Mouse (Mus musculus) granulocyte monocyte progenitor cell, adult 5-6 weeks (primary cell): Measurements from ENCODE around the gene Epb41l2. TPM values are rescaled to one million over a fixed set of nuclear protein-coding genes. Genes with fewer than 3 reads are reported as not detected.

ENCODE experiments used
- ATAC-seq: replicated peaks from 2 replicates; pipeline ENCODE4 v1.8.0; 2016; ENCODE audit warnings: mild to moderate bottlenecking, moderate TSS enrichment, inconsistent platforms; ENCODE audit not compliant: poor library complexity, severe bottlenecking
- total RNA-seq, 2 experiments: library from RNA; stranded (forward) in 1 of 2; stranded (reverse) in 1 of 2; fragments of 200-712, 200-1000 nt in 1 of 2; fragments of >200 nt in 1 of 2; fragmentation: Nextera tagmentation in 1 of 2; gene quantifications; 2 replicates each; pipeline ENCODE4 v1.2.3; 2014 to 2017

The Epb41l2 gene
- total RNA-seq, 2 experiments from 2014 or later: 29.6 to 34.6 TPM

DNA sequence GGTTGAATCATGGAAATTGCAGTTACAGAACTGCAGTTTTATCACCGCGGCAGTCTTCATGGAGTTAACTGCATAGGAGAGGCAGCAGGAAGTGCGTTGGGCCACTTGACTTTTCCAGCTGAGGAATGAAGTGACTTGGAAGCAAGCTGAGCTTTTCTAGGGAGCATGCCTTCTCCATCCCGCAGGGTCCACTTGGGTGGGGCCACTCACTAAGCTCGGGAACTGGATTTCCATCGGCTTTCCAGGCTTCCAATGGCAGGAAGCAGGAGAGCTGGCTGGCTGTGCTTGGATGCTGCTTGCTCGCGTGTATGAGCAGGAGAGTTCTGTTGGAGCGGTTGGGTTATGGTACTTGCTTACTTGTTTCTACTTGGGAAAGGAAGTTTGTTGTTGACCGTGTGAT, 72.8 kb downstream of the Epb41l2 start:
- ATAC-seq: no peak

DNA sequence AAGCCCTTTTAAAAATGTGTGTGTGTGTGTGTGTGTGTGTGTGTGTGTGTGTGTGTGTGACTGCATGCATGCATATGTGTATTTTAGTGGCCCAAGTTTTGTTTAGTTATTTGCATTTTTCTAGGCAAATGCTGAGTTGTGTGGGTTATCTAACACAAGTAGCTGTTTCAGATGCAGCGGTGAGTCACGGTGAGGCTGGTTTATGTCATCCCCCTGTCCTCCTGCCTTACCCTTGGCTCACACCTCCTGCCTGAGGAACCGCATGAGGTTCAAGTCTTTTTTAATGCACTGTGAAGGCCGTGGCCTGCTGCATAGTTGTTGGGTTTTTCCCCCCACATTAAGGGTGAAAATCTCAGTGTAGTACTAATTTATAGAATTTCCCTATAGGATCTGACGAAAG, 73.3 kb downstream of the Epb41l2 start:
- no peak for ATAC-seq

DNA sequence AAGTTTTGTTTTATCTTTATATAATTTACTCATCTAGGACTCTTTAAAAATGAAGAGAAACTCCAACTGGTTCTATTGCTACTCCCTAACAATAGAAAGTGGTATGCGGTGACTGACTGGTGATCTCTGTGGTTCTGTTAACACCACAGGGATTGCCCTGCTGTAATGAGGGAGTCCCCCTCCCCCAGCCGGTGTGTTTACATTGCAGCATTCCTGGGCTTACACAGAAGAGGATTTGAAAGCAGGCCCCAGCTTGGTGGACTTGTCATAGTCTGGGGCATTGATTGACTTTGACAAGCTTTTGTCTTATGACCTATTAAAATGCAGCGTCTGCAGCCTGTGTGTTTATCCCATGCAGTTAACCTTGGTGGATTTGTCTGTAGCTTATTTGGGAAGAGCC, 73.9 kb downstream of the Epb41l2 start:
- 0 out of 2 replicates have a peak, but pooled peaks have one; percentile 33 for ATAC-seq

DNA sequence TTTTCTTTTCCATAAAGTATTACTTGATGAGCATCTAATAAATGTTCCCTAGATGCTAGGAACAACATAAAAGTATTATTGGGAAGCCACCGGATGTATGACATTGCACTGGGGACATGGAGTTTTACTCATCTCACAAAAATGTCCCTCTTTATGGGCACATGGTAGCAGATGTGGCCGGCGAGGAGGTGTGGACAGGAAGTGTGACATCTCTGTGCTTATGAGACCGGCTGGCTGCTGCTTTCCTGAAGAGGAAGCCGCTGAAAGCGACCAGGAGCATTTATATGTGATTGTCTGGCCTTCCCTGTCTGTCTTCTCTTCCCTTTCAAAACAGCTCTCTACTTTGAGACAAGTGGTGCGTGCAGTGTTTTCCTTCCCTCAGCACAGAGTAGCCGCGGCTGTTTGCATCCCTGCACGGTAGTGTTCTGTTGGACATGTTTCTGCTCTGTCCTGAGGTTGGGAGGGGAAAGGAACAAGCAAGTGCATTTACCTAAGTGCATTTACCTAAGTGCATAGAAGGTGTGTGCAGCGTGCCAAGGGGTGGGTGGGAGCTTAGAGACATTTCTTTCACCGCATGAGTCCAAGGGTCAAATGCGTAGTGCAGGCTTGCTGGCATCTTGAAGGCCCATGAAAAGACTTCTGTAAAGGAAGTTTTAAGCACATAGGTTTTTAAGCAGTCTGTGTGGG, 74.9 kb downstream of the Epb41l2 start:
- ATAC-seq: peak; percentile 87

DNA sequence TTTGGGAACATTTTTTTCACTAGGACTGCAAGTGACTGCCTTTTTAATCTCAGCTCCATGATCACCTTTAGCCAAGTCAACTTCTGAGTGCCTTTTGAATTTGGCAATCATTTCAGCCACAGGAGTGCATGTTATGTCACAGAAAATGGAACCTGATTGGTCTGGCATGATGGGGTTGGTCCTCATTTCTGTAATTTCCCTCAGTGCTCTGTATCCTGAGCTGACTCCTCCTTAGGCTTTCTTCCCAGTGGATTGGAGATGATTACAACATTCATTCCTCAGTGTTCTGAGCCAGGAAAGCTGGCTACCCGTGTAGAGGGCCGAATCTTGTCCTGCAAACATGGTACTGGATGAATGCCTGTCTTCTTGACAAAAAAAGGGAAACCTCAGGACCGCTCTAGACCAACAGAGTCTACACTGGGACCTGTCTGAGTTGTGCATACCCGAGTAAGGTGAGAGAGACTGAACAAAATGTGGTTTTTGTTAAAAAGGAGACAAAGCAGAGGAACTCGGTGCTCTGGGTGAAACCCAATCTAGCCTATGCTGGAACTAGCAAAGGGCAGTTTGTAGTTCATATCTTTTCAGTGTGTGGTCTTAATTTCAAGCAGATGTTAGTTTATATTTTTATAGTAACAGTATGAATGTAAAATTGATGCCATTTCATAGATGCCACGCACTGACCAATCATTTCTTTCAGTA, 77.3 kb downstream of the Epb41l2 start:
- ATAC-seq: no peak

DNA sequence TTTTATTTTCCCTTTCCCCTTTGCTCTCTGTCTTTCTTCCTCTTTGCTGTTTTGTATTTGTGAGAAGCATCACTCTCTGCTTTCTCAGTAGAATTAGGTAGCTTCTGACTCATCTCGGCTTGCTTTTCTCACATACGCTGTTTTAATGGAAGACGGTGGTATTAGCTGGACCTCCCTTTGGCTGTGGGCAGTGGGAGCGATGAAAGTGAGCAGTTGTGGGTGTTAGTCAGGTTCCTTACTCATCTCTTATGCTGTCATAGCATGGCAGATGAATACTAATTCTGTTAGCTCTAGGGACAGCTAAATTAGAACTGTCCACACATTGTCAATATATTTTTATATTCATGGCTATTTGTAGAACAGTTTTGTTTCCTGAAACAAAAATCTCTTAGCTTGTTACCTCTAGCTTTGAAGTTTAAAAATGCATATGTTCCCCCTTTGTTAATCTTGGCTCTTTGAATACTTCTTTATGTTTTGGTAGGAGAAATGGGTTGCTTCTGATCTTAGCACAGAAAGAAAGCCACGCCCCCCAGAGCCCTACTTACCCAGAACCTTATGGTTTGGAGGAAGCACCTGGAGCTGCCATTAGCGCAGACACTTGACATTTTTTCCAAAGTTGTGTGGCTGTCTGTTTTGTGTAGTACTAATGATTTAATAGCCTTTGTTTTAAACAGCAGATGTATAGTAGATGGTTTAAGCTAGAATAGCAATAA, 78.1 kb downstream of the Epb41l2 start:
- no peak for ATAC-seq

DNA sequence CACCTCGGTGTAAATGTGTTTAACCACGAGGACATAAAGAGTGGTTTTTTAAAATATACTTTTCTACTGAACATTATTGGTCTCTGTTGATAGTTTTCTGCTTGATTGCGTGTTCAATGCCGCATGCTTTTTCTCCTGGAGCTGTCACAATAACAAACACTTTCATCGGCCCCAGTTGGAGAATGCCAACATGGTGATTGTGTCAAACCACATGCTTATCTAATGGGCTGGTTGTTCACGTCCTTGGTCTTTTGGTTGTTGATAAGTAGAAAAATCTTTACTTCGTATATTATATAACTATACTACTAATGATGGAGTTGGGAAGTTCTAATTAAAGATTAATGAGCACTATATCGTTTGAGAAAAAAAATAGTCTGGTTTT, 78.7 kb downstream of the Epb41l2 start:
- no peak for ATAC-seq

DNA sequence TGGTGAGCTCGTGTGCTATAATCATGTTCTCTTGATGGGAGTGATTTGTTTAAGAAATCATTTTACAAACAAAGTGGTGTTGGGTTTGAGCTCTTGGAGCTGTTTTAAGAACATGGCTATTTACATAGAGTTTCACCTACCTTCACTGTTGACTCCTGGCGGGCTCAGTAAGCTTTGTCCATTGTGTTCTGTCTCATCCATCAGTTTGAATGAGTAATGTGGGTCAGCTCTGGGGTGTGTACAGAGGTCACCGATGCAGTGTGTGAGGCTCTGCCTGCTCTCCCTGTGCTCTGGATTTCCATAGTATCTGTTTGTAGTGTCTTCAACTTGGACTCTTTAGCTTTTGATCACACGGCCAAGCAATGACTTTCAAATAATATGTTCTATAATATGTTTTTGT, 79.6 kb downstream of the Epb41l2 start:
- no peak for ATAC-seq

DNA sequence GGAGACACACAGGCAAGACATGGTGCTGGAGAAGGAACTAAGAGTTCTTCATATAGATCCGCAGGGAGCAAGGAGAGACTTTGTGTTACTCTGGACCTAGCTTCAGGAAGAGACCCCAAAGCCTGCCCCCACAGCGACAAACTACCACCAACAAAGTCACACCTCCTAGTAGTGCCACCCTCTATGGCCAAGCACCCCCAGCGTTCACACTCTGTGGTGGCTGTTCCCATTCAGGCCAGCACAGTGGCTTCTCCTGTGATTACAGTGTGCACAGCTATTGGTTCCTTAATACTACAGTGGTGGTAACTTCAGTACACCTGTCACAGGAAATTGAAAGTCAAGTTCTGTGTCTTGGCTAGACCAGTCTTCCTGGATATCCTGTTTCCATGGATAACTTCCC, 80.3 kb downstream of the Epb41l2 start:
- ATAC-seq: no peak

DNA sequence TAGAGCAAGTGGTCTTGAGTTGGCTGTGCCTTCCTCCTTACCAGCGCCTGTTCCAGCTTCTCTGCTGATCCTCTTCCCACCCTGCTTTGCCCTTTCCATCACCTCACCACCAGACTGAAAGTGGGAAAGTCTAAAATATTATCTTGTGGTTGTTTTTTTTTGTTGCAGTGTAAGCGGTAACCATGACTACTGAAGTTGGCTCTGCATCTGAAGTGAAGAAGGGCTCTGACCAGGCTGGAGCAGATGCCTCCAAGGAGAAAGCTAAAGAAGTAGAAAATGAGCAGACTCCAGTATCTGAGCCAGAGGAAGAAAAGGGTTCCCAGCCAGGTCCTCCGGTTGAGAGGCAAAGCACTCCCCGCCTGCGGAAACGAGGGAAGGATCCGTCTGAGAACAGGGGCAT, 81.8 kb downstream of the Epb41l2 start:
- ATAC-seq: no peak

DNA sequence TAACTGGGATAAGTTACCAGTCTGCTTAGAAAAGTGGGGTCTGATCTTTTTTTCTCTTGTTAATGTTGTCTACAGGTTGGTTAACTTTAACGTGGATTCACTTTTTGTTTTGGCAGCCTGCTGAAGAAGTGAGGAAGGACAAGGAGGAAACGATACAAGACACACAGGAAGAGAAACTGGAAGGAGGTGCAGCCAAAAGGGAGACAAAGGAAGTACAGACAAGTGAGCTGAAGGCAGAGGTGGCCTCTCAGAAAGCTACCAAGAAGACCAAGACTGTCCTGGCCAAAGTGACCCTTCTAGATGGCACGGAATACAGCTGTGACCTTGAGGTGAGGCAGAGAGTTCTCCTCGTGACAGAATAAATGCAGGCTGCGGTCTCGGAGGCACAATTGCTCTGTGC, 84.0 kb downstream of the Epb41l2 start:
- peak; percentile 12; the same call in 1 of the 2 replicates for ATAC-seq

DNA sequence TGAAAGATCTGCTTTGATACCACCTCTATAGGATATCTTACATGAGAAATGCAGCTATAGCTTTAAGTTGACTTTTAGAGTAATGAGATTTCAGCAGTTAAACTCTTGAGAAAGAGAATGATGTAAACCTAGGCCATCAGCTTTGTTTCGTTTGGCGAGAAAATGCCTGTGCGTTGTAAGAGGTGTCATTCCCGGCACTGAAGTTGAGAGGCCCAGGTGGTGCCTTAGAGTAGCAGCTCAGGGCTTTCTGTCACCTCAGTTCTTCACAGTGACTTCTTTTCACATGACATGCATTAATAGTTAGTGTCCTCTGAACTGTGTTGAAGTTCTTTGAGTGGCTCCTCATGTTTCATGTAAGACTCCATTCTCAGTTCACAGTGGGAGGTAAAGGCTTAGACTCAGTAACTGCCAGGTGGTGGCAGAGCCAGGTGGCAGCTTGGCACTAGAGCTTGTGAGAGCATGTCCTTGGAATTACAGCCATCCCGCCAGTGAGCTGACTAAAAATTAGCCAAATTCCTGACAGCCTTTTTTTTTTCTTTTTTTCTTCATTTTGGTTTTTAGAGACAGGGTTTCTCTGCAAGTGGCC, 84.7 kb downstream of the Epb41l2 start:
- no peak for ATAC-seq

DNA sequence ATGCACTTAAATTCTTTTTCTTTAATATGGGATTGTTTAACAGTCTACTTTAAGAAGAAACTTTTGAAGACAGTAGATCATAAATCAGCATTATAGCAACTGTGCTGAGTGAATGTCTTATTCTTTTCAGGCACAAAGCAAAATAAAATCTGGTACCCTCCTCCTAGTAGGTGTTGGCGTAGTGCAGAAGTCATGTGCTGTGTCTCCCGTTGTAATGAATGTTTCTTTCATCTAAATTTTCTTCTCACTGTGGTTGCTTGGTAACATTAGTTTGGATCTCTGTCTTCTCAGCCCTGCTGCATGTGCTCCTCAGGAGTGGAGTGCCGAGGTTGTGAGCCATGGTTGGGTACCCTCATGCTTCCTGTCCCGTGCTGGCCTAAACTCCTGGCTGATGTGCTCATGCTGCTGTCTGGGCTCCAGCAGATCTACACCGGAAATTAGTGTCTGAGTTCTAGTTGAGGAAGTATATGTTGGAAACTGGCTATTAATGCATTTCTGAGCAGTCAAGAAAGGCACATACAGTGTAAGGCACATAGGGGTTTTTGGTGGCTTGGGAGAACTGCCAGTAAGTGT, 87.4 kb downstream of the Epb41l2 start:
- ATAC-seq: peak; percentile 42; the same call in 1 of the 2 replicates

DNA sequence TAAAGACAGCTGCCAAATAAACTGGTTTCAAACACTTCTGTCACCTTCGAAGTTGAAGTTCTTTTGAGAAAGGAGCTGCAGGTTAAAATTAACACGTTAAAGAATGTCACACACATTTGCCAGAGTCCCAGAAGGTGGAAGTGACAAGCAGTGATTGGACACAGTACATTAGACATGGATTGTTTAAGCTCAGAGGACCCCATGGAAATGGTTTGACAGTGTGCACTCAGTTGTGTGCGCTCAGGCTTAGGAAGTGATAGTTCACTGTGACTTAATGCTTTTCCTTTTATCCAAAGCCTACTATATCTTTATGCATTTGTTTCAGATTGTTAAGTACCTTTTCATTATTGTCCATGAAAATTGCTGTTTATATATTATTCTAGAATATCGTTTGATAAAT, 89.1 kb downstream of the Epb41l2 start:
- ATAC-seq: no peak

DNA sequence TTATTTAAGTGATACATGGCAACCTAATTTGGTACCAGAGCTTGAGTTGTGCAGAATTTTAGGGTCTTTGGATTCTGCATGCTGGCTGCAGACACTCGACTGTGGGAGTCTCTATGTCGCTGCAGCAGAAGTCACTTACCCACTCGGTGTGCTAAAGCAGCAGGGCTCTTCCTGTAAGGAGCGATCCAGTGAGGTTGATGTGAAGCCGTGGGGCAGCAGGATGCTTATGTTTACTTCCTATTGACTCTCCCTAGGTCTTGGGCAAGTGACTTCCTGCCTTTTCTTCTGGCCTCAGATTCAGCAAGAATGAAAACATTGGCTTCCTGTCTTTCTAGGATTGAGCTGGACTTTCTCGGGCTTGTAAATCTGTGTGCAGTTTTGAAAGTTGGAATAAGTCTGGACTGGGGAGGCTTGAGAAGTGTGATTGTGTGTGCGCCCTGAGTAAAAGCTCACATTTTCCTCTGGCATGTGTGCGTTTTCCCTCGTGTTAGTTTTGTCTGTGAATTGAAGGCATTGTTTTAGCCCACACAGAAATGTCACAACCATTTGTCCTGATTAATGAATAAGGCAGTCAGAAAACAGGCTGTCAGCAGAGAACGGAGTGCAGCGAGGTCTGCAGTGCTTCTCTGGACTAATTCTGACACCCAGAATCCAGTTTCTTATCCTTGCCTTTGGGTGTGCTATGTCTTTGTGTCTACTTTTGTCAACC, 89.9 kb downstream of the Epb41l2 start:
- ATAC-seq: peak; percentile 46; the same call in 1 of the 2 replicates

DNA sequence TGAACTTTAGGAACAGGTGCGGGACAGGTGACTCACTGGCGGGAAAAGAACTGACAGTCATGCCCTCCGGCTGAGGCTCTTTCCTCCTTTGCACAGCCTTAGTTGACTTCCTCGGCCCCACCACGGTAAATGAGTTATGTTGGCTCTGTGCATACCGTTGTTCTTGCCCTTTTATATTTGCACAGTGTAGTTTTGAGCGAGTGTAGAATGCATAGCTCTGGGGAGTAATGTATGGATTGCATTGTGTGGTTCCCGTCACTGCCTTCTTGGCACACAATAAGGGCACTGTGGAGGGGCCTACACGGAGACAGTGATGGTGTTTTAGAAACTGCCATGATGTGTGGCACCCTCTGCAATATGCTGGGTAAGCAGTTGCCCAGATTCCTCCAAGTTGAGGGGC, 93.6 kb downstream of the Epb41l2 start:
- ATAC-seq: no peak

DNA sequence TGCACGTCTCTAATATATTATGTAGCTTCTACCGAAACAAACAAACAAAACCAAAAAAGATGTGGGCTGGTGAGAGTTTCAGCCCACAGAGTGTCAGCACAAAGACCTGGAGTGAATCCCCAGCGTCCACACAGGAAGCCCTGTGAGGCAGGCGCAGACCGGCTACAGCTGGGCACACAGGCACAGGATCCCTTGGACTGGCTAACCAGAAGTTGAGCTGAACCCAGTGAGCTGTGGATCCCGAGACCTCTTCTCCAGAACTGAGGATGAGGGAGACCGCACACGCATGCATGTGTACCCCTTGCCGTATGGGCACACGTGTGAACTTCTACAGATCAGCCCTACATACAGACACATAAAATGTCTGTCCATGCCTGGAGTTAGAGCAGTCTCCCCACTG, 94.2 kb downstream of the Epb41l2 start:
- ATAC-seq: no peak

DNA sequence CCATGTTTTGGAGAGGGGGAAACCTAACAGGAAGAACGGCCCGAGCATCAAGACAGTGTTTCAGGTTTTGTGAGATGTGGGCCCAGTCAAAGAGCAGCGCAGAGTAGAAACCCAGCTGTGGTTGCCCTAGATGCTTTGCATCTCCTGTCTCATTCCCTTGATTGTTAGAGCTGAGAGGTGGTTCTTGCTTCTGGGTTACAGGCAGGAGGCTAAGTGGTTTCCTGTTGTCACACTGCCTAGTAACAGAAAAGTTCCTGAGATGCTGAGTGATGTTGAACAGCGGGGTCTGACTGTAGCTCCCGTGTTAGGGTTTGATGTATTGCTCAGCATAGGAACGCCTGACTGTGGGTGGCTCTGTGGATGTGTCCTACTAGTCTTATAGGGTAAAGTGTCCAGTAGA, 97.5 kb downstream of the Epb41l2 start:
- no peak for ATAC-seq

DNA sequence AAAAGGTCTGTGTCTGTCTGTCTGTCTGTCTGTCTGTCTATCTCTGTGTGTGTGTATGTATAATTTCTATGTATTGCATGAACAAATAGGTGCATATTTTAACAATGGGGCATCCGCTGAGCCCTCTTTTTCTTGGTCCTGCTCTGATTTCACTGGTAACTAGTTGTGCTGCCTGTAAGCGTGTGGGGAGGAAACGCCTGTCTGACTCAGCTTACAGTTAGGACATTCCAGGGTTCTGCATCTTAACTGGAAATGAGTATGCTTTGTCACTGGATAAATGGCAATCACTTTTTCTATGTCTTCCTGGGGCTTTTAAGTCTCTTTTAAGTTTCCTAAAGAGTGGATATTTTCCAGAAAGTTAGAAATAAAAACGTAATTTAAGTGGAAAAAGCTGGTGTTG, 98.4 kb downstream of the Epb41l2 start:
- ATAC-seq: no peak

DNA sequence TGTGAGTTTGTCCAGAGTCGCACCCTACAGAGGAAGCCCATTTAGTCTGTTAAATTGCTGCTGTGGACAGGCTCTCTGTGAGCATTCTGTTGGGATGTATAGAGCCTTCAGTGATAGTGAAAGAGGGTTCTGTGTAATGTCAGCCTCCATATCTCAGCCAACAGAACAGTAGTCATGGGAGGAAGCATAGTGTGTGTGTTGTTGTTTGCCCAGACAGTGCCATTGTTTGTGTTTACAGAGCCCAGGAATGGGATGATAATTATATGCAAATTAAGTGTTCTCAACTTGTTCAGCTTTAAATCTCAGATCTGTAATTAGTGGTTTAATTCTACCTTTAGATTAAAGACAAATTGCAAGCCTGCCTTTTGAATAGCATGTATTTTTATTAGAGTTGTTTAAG, 102.2 kb downstream of the Epb41l2 start:
- no peak for ATAC-seq
